Mouse (Mus musculus) thymus, adult 2 months (tissue): ENCODE data around the gene Anp32b. TPM values are rescaled to one million over a fixed set of nuclear protein-coding genes. Genes with fewer than 3 reads are reported as not detected.

Experiments
- DNase-seq: peaks from one replicate; pipeline ENCODE4 v3.0.0; 2021
- H3K27ac ChIP-seq: fragments of 200-500 bp; 2 replicates; pipeline ENCODE4 v1.5.1; 2012; ENCODE audit warnings: low read length, control low read depth; ENCODE audit not compliant: control insufficient read depth, insufficient read depth
- H3K27me3 ChIP-seq: fragments of 200-500 bp; 2 replicates; pipeline ENCODE4 v1.6.1; 2012; ENCODE audit warnings: mild to moderate bottlenecking, low read length, moderate library complexity, mixed read lengths; ENCODE audit not compliant: control insufficient read depth, insufficient read depth
- H3K36me3 ChIP-seq: fragments of 200-500 bp; 2 replicates; pipeline ENCODE4 v1.6.1; 2012; ENCODE audit warnings: mild to moderate bottlenecking, low read length, moderate library complexity; ENCODE audit not compliant: control insufficient read depth, insufficient read depth
- H3K4me1 ChIP-seq: fragments of 200-500 bp; replicated peaks from 2 replicates; pipeline ENCODE4 v1.6.1; 2012; ENCODE audit warnings: low read length; ENCODE audit not compliant: control insufficient read depth, insufficient read depth
- H3K4me3 ChIP-seq: fragments of 200-500 bp; 2 replicates; pipeline ENCODE4 v1.5.1; 2012; ENCODE audit warnings: mild to moderate bottlenecking, low read length, control low read depth, moderate library complexity; ENCODE audit not compliant: control insufficient read depth, insufficient read depth
- CTCF ChIP-seq: fragments of 200-500 bp; IDR thresholded peaks from 2 replicates; pipeline ENCODE4 v1.5.1; 2012; ENCODE audit warnings: mild to moderate bottlenecking, control low read depth, low read length, moderate library complexity, borderline replicate concordance; ENCODE audit not compliant: control insufficient read depth, poor library complexity, insufficient read depth; ENCODE audit errors: extremely low read depth
- POLR2A ChIP-seq: fragments of 200-500 bp; IDR thresholded peaks from 2 replicates; pipeline ENCODE4 v1.6.1; 2012; ENCODE audit warnings: mild to moderate bottlenecking, low read length, control low read depth, moderate library complexity; ENCODE audit not compliant: control insufficient read depth, poor library complexity, insufficient read depth; ENCODE audit errors: extremely low read depth
- WGBS: fragments of 180-500 bp; shearing (Covaris S2); methylation state at CpG from one replicate; pipeline ENCODE4 v1.1.7; 2018; 5-methylcytosine and 5-hydroxymethylcytosine counted together
- polyA plus RNA-seq: library from polyadenylated mRNA; depleted of rRNA; stranded (reverse); fragments of >200 nt; gene quantifications from 2 replicates; pipeline ENCODE4 v1.2.3, GENCODE M21; 2012

Gene Anp32b
- polyA plus RNA-seq, 1 experiment: 52.6 TPM

GRCm38 (mm10) chr4:46442501-46442900 is 8.2 kb upstream of the Anp32b start:
- H3K27ac ChIP-seq: no peak overlapping the region
- H3K36me3 ChIP-seq: no peaks in the 10 kb centered on the region
- TF ChIP-seq CTCF: no peak
- DNase-seq: peak; percentile 30
- H3K4me3 ChIP-seq: no peak overlapping the region
- peaks cover 21% of the 10 kb centered on the region for H3K4me1 ChIP-seq
- 17% methylated on average over 4 of the region's 4 CpGs for WGBS
- H3K27me3 ChIP-seq: no peaks in the 10 kb centered on the region

GRCm38 (mm10) chr4:46445237-46445945 is 5.3 kb upstream of the Anp32b start:
- H3K4me3 ChIP-seq: no peak overlapping the region
- no peaks in the 10 kb centered on the region for H3K27me3 ChIP-seq
- TF ChIP-seq POLR2A (no peak), CTCF (no peak)
- no peaks in the 10 kb centered on the region for H3K36me3 ChIP-seq
- peak overlapping the region; percentile 36; the same call in 1 of the 2 replicates for H3K27ac ChIP-seq
- peaks cover 38% of the 10 kb centered on the region for H3K4me1 ChIP-seq
- WGBS: 62% methylated on average over 9 of the region's 9 CpGs
- DNase-seq: peak; percentile 23

DNA sequence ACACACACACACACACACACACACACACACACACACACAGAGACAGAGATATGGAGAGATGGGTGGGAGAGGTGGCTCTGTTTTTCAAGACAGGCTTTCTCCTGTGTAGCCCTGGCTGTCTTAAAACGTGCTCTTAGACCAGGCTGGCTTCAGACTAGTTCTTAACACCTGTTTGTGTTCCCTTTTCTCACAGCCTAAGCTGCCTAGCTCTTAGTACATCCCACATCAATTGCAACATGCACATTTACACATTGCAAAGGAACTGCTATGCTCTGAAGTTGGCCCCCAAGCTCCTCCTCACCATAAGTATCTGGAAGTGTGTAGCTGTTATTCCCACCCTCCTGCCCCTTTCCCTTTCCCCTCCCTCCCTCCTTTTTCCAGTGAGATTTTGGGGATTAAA is 3.2 kb upstream of the Anp32b start:
- DNase-seq: peak; percentile 31

GRCm38 (mm10) chr4:46448886-46449285 is 1.8 kb upstream of the Anp32b start:
- H3K4me1 ChIP-seq: peaks cover 46% of the 10 kb centered on the region
- 49% methylated on average over 6 of the region's 6 CpGs for WGBS
- no peak overlapping the region for H3K4me3 ChIP-seq
- H3K36me3 ChIP-seq: no peaks in the 10 kb centered on the region
- peak; percentile 46 for DNase-seq
- no peaks in the 10 kb centered on the region for H3K27me3 ChIP-seq
- H3K27ac ChIP-seq: peak overlapping the region; percentile 69
- TF ChIP-seq POLR2A: no peak
- TF ChIP-seq CTCF: no peak

More for the DNA sequence above, 3.2 kb upstream of the Anp32b start:
- no peaks in the 10 kb centered on the region for H3K27me3 ChIP-seq
- H3K36me3 ChIP-seq: no peaks in the 10 kb centered on the region
- TF ChIP-seq CTCF (no peak), POLR2A (no peak)
- peak overlapping the region; percentile 90 for H3K27ac ChIP-seq
- no peak overlapping the region for H3K4me3 ChIP-seq
- 4% methylated on average over 1 of the region's 1 CpGs for WGBS
- peaks cover 41% of the 10 kb centered on the region for H3K4me1 ChIP-seq

DNA sequence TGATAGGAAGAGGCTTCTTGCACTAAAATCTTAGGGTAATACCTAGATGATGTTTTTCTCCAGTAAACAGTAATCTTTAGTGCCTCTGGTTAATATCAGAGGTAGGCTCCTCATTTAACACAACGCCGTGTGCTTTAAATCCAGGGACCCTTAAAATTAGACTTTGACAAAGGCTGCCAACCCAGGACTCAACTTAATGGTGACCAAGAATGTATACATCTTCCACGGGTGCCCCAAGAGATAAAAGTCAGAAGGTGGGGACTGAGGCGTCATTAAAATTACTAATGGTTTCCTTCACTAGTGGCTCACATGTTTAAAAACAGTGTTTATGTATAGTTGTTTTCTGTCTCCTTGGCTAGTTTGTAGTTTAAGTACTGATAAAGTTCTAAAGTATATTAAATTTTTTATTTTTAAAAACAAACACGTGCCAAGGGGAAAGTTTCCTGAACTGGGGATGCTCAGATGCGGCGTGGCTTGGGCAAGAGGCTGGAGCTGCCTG is 633 bp upstream of the Anp32b start:
- Histone ChIP-seq H3K27ac (peak overlapping the region; percentile 62), H3K27me3 (no peaks in the 10 kb centered on the region), H3K36me3 (no peaks in the 10 kb centered on the region), H3K4me1 (peaks cover 50% of the 10 kb centered on the region), H3K4me3 (peak overlapping the region; percentile 100)
- TF ChIP-seq CTCF (no peak), POLR2A (no peak)
- no peak for DNase-seq
- 49% methylated on average over 7 of the region's 7 CpGs for WGBS

GRCm38 (mm10) chr4:46451240-46451757 is 597 bp downstream of the Anp32b start:
- Histone ChIP-seq H3K36me3 (no peaks in the 10 kb centered on the region; the same call in 1 of the 2 replicates), H3K4me1 (peaks cover 44% of the 10 kb centered on the region), H3K27me3 (no peaks in the 10 kb centered on the region), H3K4me3 (peak overlapping the region; percentile 100), H3K27ac (peak overlapping the region; percentile 91)
- peak; percentile 78 for DNase-seq
- WGBS: 1% methylated on average over 63 of the region's 70 CpGs
- TF ChIP-seq CTCF (no peak), POLR2A (peak; percentile 12; the same call in 1 of the 2 replicates)
